25 mouse cellular contexts compared by ENCODE assay signal in the genomic region with DNA sequence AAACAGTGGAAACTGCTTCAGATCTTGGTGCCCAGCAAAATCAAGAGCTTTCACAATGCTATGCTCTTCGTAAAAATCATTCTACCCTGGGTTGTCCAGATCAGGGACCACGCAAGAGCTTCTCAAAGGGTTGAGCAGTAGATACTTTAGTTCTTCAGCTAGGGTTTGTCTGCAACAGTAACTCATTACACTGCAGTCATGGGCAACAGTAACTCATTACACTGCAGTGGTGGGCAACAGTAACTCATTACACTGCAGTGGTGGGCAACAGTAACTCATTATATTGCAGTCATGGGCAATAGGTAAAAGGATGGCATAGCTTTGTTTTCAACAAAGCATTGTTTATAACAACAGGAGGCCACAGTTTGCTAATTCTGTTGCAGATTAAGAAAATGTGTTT.
"Had no signal": no experiment of that assay in that cellular context is flagged by ENCODE, and none has a peak within 500 bp of the region (broad histone marks: within the 10 kb centered on the region; RNA-seq: fewer than 3 reads in every experiment).

No protein-coding gene starts in this region.

- H3K4me1 ChIP-seq: heart, embryonic 10.5 days; heart, embryonic 12.5 days; hindbrain, embryonic 10.5 days; hindbrain, embryonic 12.5 days; intestine, embryonic 15.5 days; limb, embryonic 10.5 days; limb, embryonic 12.5 days; liver, embryonic 13.5 days had no signal

- H3K27ac ChIP-seq: gastrocnemius, adult 2 months; heart, embryonic 10.5 days; hindbrain, embryonic 10.5 days; hindbrain, embryonic 12.5 days; hindbrain, embryonic 14.5 days; intestine, embryonic 15.5 days; layer of hippocampus, adult 2 months; left cerebral cortex, adult 2 months; limb, embryonic 10.5 days; limb, embryonic 12.5 days; liver, embryonic 13.5 days had no signal

- ATAC-seq: hindbrain, embryonic 16.5 days; inflammation-experienced regulatory T-cells, adult 6 months; intestine, embryonic 15.5 days; intestine, postnatal 0 days had no signal

- H3K9me3 ChIP-seq: heart, embryonic 10.5 days; heart, embryonic 12.5 days; hindbrain, embryonic 10.5 days; hindbrain, embryonic 12.5 days; intestine, embryonic 15.5 days; limb, embryonic 10.5 days; limb, embryonic 12.5 days; liver, embryonic 13.5 days had no signal

- H3K4me2 ChIP-seq: heart, embryonic 12.5 days; hindbrain, embryonic 12.5 days; hindbrain, embryonic 14.5 days; intestine, embryonic 15.5 days; limb, embryonic 12.5 days; liver, embryonic 11.5 days; liver, embryonic 13.5 days had no signal

- DNase-seq: gastrocnemius, adult 2 months; gastrocnemius, postnatal 10 days; gastrocnemius, postnatal 25 days; heart, adult 18-20 months; heart, postnatal 10 days; heart, postnatal 4 days; kidney, adult 18-20 months; kidney, adult 8-10 months; kidney, postnatal 10 days; liver; liver, embryonic 13.5 days had no signal

- H3K27me3 ChIP-seq: heart, embryonic 12.5 days; hindbrain, embryonic 12.5 days; intestine, embryonic 15.5 days; limb, embryonic 12.5 days; liver, embryonic 13.5 days had no signal

- H3K9ac ChIP-seq: heart, embryonic 12.5 days; hindbrain, embryonic 12.5 days; hindbrain, embryonic 14.5 days; intestine, embryonic 15.5 days; limb, embryonic 12.5 days; liver, embryonic 13.5 days had no signal

- H3K4me3 ChIP-seq: gastrocnemius, adult 2 months; heart, embryonic 10.5 days; heart, embryonic 12.5 days; hindbrain, embryonic 10.5 days; hindbrain, embryonic 12.5 days; intestine, embryonic 15.5 days; layer of hippocampus, adult 2 months; left cerebral cortex, adult 2 months; limb, embryonic 10.5 days; limb, embryonic 12.5 days; liver, embryonic 13.5 days had no signal

- H3K36me3 ChIP-seq: heart, embryonic 10.5 days; heart, embryonic 12.5 days; hindbrain, embryonic 10.5 days; hindbrain, embryonic 12.5 days; intestine, embryonic 15.5 days; limb, embryonic 10.5 days; limb, embryonic 12.5 days; liver, embryonic 13.5 days had no signal
